ENCODE assay signal across 8 mouse cellular contexts in genomic region chr5:113114264-113115225, GRCm38 (mm10). TPM values are rescaled to one million over a fixed set of nuclear protein-coding genes. Genes with fewer than 3 reads are reported as not detected.
A peak's percentile ranks its signal among the peaks of the same experiment; 100 is the strongest.
DNase-seq lines count a peak whose midpoint lies in the region; ATAC-seq lines count a peak whose summit lies in the region.

No protein-coding gene starts in this region.

- peaks cover 21% of the 10 kb centered on the region for H3K4me1 ChIP-seq in forebrain, embryonic 16.5 days (replicated peaks; ENCODE audit: control insufficient read depth, insufficient read depth, low read length)

- no peak overlapping the region for H3K27ac ChIP-seq in forebrain, embryonic 16.5 days (ENCODE audit: low read length)

- DNase-seq in left cerebral cortex, adult 18-20 months (ENCODE audit: low spot score in 2 of 2), result peak; percentile 53 to 55
- DNase-seq in left cerebral cortex, adult 11 months (ENCODE audit: low spot score), result no peak
- peak; percentile 67 for DNase-seq in heart, postnatal 4 days
- DNase-seq in cerebellum, adult 8-10 months, result no peak
- no peak for DNase-seq in thymus, adult 18-20 months

- H3K36me3 ChIP-seq in forebrain, embryonic 16.5 days (ENCODE audit: control insufficient read depth, insufficient read depth), result no peaks in the 10 kb centered on the region

- H3K4me3 ChIP-seq in forebrain, embryonic 16.5 days (replicated peaks; ENCODE audit: low read length), result no peak overlapping the region

- WGBS in forebrain, embryonic 16.5 days, result 43% methylated on average over 20 of the region's 20 CpGs

- peak; percentile 34 for ATAC-seq in common myeloid progenitor, adult 5-6 weeks (replicated peaks; ENCODE audit: low read depth, poor library complexity, severe bottlenecking)
- 0 out of 2 replicates have a peak, but pooled peaks have one; percentile 11 for ATAC-seq in megakaryocyte-erythroid progenitor cell, adult 5-6 weeks (replicated peaks; ENCODE audit: low FRiP score, low TSS enrichment, poor library complexity, severe bottlenecking)
- ATAC-seq in forebrain, embryonic 16.5 days, result no peak

- no peaks in the 10 kb centered on the region for H3K9me3 ChIP-seq in forebrain, embryonic 16.5 days (ENCODE audit: control insufficient read depth, low read length)

- H3K27me3 ChIP-seq in forebrain, embryonic 16.5 days (replicated peaks; ENCODE audit: control insufficient read depth, insufficient read depth, low read length), result no peaks in the 10 kb centered on the region

- H3K9ac ChIP-seq in forebrain, embryonic 16.5 days (replicated peaks; ENCODE audit: low read depth, low read length), result no peak overlapping the region

- H3K4me2 ChIP-seq in forebrain, embryonic 16.5 days (ENCODE audit: low read length), result no peak overlapping the region

RNA-seq across cellular contexts. Expression of gene Crybb3, which starts 33.2 kb away (rescaled TPM):
- total RNA-seq in left cerebral cortex, adult 18-20 months (2021), result 1 to 10 TPM; 1.4 to 1.6 TPM
- not detected in 2 replicates for total RNA-seq in common myeloid progenitor, adult 5-6 weeks (2017)
- 1 to 10 TPM; 1.4 to 1.7 TPM for total RNA-seq in heart, postnatal 4 days (2021)
- not detected in 2 replicates for total RNA-seq in megakaryocyte-erythroid progenitor cell, adult 5-6 weeks (2014; fragmentation: Nextera tagmentation)
- not detected in 2 replicates for total RNA-seq in megakaryocyte-erythroid progenitor cell, adult 5-6 weeks (2017)
- 0.56 and 0.94 TPM in 2 replicates for polyA plus RNA-seq in forebrain, embryonic 16.5 days (2015; fragmentation: Nextera tagmentation; extraction: Ambion mirVana)

RNA-seq across cellular contexts. Expression of gene Crybb2, which starts 44.6 kb away (rescaled TPM):
- not detected for total RNA-seq in left cerebral cortex, adult 18-20 months (2021)
- total RNA-seq in common myeloid progenitor, adult 5-6 weeks (2017), result not detected in 2 replicates
- total RNA-seq in heart, postnatal 4 days (2021), result not detected
- not detected in 2 replicates for total RNA-seq in megakaryocyte-erythroid progenitor cell, adult 5-6 weeks (2014; fragmentation: Nextera tagmentation)
- not detected in 2 replicates for total RNA-seq in megakaryocyte-erythroid progenitor cell, adult 5-6 weeks (2017)
- not detected in 2 replicates for polyA plus RNA-seq in forebrain, embryonic 16.5 days (2015; fragmentation: Nextera tagmentation; extraction: Ambion mirVana)

Comparison
In these comparisons a context has a peak if more than half of its experiments do, and no peak if none do; other contexts are left out.
1. DNase-seq: peak in left cerebral cortex, adult 18-20 months (2 of 2) and heart, postnatal 4 days (single experiment); none in left cerebral cortex, adult 11 months (single experiment), cerebellum, adult 8-10 months (single experiment) and thymus, adult 18-20 months (0 of 2).